Mouse (Mus musculus): ENCODE data around the gene Fam71e1.
A peak's percentile ranks its signal among the peaks of the same experiment; 100 is the strongest.

Gene Fam71e1

DNA sequence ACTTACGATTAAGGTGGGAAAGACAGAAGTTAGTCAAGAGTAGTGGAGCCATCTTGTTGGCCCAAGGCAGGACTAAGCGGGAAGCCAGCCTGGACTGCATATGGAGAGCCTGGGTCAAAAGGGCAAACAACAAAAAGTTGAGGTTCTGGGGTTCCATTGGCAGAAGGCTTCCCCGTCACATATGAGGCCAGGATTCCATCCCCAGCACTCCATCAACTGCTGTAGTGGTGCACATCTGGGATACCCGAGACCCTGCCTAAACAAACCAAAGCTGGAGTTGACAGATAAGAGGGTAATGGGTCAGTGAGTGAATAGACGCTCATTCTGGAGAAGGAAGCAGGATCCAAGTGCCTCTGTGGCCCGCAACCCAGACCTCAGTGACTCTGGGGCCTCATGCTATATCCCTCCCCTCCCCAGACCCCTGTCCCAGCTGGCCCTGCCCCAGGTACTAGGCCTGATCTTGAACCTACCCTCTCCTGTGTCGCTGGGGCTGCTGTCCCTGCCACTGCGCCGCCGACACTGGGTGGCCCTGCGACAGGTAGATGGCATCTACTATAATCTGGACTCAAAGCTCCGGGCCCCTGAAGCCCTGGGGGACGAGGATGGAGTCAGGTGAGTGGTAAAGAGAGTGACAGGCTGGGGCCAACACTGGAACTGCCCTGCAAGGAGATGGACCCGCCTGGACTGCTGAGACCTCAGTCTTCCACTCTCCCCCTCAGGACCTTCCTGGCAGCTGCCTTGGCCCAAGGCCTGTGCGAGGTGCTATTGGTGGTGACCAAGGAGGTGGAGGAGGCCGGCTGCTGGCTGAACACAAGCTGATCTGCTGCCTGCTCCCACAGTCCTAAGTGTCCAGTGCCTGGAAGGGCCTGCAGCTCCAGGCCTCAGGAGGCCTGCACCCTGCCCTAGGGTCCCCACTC is 25.4 kb upstream of the Fam71e1 start:
- DNase-seq (ENCODE audit: low read depth, low spot score): no peak

DNA sequence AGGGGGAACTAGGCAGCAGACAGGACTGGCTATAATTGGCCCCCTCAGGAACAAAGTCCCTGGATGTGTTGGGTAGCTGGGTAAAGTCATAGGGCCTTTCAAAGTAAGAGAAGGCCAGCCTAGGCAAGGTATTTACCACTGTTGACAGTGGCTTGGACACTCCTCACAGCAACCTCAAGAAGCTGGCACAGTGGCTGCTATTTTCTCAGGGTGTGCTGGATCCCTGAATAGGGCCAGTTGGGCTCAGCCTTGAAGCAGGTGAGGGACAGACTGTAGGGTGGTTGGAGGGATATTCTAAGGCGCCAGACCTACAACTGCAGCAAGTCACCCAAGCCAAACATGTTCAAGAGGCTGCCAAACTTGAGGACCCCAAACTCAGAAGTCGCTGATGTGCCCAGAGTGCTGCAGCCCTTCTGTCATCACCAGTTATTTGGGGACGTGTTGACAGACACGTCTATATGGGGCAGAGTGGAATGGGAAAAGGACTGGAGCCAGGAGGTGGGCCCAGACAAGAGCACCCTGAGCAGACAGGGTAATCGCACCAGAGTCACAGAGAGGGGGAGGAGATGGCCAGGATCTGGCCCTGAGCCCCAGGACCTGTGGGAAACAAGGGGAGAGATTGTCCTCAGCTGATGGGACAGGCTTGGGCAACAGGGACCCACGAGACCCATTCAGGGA is 24.4 kb upstream of the Fam71e1 start:
- no peak for DNase-seq (ENCODE audit: low read depth, low spot score)

DNA sequence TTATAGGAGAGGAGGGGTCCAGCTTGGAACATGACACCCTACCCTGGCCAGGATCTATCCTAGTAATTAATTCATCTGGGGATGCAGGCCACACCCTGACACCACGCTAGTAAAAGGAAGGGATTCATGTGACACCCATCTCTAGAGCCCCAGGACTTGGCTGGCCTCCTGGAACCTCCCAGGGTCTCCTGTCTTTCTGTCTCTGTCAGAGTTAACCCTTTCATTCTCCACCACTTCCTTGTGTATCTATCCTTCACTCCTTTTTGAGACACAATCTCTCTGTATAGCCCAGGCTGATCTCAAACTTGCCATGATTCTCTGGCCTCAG is 23.9 kb upstream of the Fam71e1 start:
- DNase-seq (ENCODE audit: low read depth, low spot score): no peak

DNA sequence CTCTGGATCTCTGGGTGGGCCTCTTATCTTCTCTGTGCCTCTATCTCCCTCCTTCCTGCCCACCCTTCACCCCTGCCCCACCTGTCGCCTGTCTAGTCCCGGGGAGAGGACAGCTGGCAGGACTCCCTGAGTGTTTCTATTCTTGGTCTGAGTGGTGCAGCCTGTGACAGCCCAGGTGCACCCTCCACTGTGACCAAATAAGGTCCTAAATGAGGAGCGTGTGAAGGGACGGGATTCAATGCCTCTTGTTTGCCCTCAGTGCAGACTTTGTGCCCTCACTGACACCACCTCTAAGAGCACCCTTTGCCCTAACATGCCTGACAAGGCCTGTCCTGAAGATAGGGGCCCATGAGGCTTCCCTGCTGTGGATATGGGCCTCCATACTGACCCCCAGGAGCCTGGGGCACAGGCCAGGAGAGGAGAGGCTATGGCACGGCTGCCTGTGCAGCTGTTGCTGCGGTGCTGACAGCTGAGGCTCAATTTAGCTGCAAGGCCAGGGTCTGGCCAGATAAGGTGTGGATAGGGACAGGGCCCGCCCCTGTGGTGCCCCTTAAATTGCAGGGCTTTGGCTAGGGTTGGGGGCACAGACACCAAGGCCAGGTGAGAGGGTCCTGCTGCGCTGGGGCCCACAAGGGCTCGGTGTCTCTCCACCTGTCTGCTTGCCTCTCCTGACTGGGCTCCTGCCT is 23.3 kb upstream of the Fam71e1 start:
- DNase-seq (ENCODE audit: low read depth, low spot score): no peak

DNA sequence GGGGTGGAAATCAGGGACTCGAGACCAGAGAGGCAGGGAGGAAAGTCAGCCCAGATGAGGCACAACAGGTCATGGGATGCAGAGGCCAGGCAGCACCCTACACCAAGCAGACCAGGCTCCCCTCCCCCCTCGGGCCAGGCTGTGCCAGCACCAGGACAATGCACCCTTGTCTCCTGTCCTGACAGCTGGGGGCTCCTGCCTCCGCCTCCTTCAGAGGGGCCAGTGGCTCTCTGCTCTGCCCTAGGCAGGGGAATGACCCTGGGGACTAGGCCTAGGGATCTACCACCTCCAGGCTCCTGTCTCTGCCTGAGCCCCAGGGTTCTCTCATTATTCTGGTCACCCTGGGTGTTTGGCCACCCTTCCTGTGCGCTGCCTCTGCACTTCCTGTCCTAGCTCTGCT is 22.0 kb upstream of the Fam71e1 start:
- DNase-seq (ENCODE audit: low read depth, low spot score): no peak

DNA sequence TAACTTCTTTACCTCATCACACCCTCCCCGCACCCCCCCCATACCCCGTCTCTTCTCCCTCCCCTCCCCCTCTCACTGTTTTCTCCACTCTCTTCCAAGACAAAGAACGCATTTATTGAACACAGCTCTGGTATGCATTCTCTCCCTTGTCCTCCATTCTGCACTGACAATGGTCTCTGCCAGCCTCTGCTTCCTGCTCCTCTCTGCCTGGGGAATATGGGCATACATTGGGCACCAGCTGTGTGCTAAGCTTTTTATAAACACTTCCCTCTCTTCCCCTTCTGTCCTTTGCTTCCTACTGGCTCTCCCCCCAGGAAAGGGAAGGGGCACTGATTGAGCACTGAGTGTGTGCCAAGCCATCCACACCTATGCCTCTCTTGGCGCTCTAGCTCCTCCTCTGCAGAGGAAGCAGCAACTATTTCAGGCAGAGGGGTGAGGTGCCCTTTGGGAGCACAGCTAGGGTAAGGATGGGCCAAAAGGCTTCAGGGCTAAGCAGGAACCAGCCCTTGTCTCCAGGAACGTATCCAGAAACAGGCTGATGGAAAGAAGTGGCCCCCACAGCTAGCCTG is 21.3 kb upstream of the Fam71e1 start:
- DNase-seq (ENCODE audit: low read depth, low spot score): no peak

DNA sequence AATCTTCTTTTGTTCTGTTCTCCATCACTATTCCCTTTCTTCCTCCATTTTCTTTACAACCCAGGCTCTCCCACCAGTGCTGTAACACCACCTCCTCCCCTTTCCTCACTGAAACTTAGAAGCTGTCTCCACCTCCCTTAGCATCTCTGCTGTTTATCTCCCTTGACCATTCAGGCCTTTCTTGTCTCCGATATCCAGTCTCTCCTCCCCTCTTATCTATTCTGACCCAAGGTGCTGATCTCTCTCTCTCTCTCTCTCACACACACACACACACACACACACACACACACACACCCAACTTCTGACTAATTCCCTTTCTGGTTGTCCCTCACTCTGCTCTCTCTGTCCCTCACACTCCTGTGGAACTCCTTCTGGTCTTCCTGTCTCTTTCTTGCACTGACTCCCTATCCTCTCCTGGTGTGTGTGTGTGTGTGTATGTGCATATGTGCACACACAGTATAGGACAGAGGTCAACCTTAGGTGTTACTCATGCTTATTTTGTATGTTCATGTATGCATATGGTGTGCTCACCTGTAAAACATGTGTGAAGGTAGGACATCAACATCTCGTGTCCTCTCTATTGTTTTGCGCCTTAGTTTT is 13.4 kb upstream of the Fam71e1 start:
- no peak for DNase-seq (ENCODE audit: low read depth, low spot score)

DNA sequence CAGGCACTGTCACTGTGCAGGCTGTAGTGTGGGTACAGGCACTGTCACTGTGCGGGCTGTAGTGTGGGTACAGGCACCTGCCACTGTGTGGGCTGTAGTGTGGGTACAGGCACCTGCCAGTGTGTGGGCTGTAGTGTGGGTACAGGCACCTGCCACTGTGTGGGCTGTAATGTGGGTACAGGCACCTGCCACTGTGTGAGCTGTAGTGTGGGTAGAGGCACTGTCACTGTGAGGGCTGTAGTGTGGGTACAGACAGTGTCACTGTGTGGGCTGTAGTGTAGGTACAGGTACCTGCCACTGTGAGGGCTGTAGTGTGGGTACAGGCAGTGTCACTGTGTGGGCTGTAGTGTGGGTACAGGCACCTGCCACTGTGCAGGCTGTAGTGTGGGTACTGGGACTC is 12.3 kb upstream of the Fam71e1 start:
- DNase-seq (ENCODE audit: low read depth, low spot score): no peak

DNA sequence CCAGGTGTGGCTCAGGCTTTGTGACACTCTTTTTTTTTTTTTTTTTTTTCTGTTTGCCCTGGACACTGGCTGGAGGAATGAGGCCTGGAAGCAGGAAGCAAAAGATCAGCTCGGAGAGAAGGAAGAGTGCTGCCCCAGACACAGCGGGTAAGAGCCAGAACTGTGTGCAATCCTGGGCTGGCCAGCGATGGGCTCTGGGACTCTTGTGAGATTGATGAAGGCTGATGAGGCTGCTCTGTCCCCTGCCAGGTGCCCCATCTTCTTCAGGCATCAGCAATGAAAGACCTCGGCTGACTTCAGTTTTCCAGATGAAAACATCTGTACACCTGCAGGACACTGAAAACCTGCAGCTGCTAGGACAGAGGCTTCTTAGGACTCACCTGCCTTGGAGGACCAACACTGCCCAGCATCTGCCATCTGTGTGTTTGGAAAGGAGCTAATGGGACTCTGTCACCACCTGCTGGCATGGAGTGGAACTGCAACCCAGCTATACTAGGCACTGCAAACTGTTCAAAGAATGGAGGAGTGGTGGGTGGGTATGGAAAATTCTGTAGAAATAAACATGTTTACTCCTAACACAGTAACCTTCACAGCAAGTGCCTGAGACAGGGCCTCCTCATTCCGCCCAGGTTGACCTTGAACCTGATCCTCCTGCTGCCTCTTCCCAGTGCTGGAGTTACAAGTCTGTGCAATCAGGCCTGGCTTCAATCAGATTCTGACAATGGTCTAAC is 11.4 kb upstream of the Fam71e1 start:
- peak; percentile 85 for DNase-seq (ENCODE audit: low read depth, low spot score)

DNA sequence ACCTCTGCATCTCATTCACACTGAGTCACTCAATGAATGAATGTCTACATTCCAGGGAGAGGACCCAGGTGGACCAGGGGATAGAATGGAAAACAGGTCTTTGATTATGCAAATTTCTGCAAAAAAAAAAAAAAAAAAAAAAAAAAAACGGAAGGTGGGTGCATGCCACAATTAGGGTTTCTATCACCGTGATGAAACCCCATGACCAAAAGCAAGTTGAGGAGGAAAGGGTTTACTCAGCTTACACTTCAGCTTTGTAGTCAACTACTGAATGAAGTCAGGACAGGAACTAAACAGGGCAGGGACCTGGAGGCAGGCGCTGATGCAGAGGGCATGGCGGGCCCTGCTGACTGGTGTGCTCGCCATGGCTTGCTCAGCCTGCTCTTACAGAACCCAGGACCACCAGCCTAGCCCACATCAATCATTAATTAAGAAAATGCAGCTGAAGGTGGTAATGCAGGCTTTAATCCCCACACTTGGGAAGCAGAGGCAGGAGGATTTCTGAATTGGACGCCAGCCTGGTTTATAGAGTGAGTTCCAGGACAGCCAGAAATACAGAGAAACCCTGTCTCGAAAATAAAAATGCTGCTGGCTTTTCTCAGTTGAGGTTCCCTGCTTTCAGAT is 10.7 kb upstream of the Fam71e1 start:
- no peak for DNase-seq (ENCODE audit: low read depth, low spot score)

DNA sequence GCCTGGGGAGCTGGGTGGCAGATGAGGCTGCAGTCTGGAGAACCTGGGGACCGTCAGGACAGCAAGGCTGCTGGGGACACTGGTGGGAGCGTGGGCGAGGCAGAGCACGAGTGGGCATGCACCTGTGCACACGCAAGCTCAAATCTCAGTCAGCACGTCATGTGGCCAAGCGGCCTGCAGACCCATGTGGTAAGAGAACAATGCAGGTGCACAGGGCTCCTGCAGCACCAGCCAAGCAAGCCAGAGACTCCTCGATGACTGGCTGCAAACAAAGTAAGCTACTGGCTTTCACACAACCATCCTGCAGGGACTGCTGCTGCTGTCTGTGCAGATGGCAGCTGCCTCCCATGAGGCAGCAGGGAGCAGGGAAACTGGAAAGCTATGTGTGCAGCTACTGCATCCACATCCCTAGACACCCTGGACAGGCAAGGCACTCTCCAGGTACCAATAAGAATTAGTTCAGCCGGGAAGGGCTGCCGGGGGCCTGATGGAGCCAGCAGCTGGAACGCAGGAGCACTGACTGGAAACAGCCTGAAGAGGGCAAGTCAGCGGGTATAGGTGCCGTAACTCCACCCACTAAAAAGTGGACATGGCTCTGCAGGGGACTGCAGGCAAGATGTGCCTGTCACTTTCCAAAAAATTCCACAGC is 9.3 kb upstream of the Fam71e1 start:
- DNase-seq (ENCODE audit: low read depth, low spot score): no peak

DNA sequence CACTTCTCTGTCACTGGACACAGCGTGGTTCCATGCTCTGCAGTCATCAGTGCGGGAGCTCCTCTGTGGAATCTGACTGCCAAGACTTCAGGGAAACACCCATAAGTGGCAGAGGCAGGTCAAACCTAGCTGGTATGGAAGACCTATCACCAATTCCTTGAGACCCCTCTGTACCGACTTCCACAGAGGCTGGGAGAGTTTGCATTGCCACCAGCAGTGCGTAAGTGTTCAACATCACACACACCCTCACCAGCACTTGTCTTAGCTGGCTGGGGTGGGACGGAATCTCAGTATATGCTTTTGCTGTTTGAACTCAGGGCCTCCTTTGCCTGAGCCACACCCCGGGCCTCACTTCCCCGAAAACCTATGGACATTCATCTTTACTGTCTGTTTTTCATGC is 8.4 kb upstream of the Fam71e1 start:
- no peak for DNase-seq (ENCODE audit: low read depth, low spot score)

DNA sequence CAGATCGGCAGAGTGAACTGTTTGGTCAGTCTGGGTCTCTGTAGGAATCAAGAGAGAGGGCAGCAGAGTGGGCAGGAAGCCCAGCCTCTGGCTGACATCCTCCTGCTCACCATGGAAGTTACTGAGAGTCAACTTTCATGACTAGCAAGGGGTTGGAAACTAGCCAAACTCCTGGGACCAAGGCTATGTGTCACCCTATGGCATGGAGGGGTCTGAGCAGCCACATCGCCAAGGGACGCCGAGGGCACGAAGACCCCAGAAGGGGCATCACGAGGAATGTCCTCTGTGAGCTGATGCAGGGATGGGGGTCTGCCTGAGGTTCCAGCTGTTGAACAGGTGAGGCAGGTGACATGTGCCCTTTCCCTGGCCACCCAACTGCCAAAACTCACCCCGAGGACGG is 7.8 kb upstream of the Fam71e1 start:
- DNase-seq (ENCODE audit: low read depth, low spot score): no peak

DNA sequence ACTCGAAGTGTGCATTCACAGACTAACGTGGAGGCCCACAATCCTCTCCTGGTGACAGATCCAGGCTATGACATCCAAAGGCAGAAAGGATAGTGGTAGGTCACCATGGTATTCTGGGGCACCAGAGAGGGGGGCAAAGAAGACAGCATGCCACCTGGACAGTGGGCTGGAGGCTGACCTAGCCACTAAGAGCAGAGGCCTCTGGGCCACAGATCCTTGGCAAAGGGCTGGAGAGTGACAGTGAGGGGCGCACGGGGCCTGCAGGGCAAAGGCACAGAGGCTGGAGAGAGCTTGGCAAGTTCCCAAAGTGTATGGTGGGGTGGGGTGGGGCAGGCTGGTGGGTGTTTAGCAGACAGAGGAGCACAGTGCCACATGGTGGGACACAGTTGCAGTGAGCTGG is 6.1 kb upstream of the Fam71e1 start:
- no peak for DNase-seq (ENCODE audit: low read depth, low spot score)

DNA sequence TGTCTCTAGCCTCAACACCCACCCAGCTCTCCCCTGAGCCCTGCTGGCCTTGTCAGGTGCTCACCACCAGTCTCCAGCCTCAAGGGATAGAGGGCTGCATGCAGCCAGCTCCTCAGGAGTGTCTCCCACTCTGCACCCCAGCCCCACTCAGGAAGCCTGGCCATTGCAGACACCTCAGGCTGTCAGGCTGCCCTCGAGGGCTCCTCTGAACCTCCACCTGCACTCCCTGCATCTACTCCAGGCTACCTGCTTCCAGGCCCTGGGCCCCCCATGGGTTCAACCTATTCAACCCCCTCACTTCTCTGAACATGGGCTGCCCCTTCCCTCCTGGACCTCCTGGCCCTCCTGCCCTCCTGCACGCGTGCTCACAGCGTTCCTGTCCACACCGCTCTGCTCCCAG is 5.0 kb upstream of the Fam71e1 start:
- no peak for DNase-seq (ENCODE audit: low read depth, low spot score)

DNA sequence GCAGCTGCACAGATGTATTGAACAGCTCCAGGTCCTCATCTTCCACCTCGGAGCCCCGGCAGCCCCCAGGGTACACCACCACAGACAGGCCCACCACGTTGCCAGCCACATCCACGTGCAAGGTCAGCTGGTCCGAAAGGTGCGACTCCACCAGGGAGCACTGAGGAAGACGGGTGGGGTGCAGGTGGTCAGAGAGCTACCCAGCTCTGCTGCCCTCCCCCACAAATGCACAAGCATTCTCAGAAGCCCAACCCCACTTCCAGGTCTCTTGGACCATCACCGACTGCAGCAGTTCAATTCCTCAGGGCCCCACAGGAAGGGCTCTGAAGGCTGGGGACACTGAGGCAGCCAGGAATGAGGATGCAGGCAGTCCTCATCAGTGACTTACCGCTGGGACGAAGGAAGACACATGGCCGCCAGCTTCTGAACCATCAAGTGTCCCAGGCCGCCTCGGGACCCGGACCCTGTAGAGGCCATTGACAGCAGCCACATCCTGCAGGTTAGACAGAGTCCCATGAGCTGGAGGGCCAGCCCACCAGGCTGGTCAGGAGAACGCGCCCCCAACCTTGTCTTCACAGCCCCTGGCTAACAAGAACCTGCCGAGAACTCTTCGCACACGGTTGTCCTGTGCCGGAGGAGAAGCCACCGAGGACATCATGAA is 4.1 kb upstream of the Fam71e1 start:
- no peak for DNase-seq (ENCODE audit: low read depth, low spot score)

DNA sequence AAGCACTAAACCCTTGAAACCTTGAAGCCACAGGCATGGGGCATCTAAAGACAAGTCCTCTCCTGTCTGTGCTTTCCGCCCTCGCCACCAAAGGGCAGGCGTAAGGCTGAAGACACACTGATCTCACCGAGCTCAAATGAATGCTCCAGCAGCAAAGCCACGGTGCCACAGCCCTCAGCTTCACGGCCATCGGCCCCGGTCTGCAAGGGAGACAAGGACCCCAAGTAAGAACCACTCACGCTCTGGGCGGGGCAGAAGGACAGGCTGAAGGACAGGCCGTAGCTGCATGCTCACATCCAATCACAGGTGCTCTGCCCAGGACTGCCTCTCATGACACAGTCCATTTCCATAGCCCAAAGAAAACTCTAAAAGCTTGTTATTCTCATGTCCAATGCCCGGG is 1.7 kb upstream of the Fam71e1 start:
- no peak for DNase-seq (ENCODE audit: low read depth, low spot score)

DNA sequence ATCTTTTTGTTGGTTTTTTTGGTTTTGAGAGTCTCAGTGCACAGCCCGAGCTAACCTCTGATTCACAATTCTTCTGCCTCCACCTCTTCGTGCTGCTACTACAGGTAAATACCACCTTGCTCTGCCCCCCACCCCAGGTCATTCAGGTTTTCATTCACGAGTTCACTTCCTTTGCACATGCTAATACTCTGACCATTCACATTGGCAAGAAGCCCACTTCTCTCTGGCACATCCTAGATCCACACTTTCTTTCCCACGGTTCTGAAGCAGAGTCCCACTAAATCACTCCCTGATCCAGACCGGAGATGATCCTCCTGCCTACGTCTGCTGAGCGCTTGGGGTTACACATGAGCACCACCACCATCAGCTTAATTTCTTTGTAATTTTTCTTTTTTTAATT is 1.3 kb upstream of the Fam71e1 start:
- no peak for DNase-seq (ENCODE audit: low read depth, low spot score)

DNA sequence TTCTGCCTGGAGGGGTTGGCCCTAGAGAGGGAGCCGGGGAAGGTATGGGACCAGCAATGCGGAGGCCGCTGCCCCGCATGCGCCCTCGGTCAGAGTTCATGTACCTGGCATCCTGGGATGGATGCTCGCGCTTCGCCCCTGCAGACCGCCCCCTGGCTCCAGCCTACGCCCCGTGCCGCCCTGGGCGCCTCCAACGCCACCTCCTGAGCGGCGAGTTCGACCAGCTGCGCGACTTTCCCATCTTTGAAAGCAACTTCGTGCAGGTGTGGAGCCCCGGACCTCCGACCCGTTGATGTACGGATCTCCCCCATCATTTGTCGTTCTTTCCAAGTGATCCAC is 359 bp downstream of the Fam71e1 start:
- DNase-seq (ENCODE audit: low read depth, low spot score): no peak

All from forelimb bud, embryonic 11.5 days (tissue).